16 mouse cellular contexts compared by ENCODE assay signal in genomic region chr11:94117836-94118235, GRCm38 (mm10).
"Had no signal": no experiment of that assay in that cellular context is flagged by ENCODE, and none has a peak within 500 bp of the region (broad histone marks: within the 10 kb centered on the region; RNA-seq: fewer than 3 reads in every experiment).

No protein-coding gene starts in this region.

- H3K9ac ChIP-seq: neural tube, embryonic 12.5 days; neural tube, embryonic 13.5 days; neural tube, embryonic 15.5 days; stomach, embryonic 15.5 days had no signal

- H3K4me1 ChIP-seq: neural tube, embryonic 12.5 days; neural tube, embryonic 13.5 days; neural tube, embryonic 15.5 days; stomach, embryonic 15.5 days had no signal

- DNase-seq: retina, postnatal 1 day; right cerebral cortex, adult 18-20 months; right cerebral cortex, postnatal 14 days; right cerebral cortex, postnatal 25 days; spleen, adult 18-20 months; thymus, adult 18-20 months; thymus, adult 2 months; thymus, postnatal 14 days; thymus, postnatal 25 days; thymus, postnatal 36 days; thymus, postnatal 4 days had no signal

- H3K4me2 ChIP-seq: neural tube, embryonic 12.5 days; neural tube, embryonic 13.5 days; neural tube, embryonic 15.5 days; stomach, embryonic 15.5 days had no signal

- H3K9me3 ChIP-seq: neural tube, embryonic 12.5 days; neural tube, embryonic 13.5 days; neural tube, embryonic 15.5 days; stomach, embryonic 15.5 days had no signal

- H3K27ac ChIP-seq: neural tube, embryonic 12.5 days; neural tube, embryonic 13.5 days; neural tube, embryonic 15.5 days; stomach, embryonic 15.5 days; stomach, postnatal 0 days had no signal

- H3K27me3 ChIP-seq: neural tube, embryonic 12.5 days; neural tube, embryonic 13.5 days; neural tube, embryonic 15.5 days; stomach, embryonic 15.5 days had no signal

- H3K4me3 ChIP-seq: neural tube, embryonic 12.5 days; neural tube, embryonic 13.5 days; neural tube, embryonic 15.5 days; stomach, embryonic 15.5 days had no signal
